Mouse (Mus musculus) small intestine, adult 2 months (tissue): Measurements from ENCODE around the gene Hsd11b2. TPM values are rescaled to one million over a fixed set of nuclear protein-coding genes. Genes with fewer than 3 reads are reported as not detected.

Experiments used
- H3K27ac ChIP-seq: fragments of 200-500 bp; 2 replicates; pipeline ENCODE4 v1.5.1; 2012; ENCODE audit warnings: low read depth, low read length, control low read depth, inconsistent platforms; ENCODE audit not compliant: insufficient read depth
- H3K27me3 ChIP-seq: fragments of 200-500 bp; 2 replicates; pipeline ENCODE4 v1.6.1; 2012; ENCODE audit warnings: mild to moderate bottlenecking, moderate library complexity, low read length, inconsistent platforms; ENCODE audit not compliant: control insufficient read depth, insufficient read depth
- H3K36me3 ChIP-seq: fragments of 200-500 bp; 2 replicates; pipeline ENCODE4 v1.6.1; 2012; ENCODE audit warnings: mild to moderate bottlenecking, low read length, control low read depth, inconsistent platforms; ENCODE audit not compliant: control insufficient read depth, insufficient read depth
- H3K4me1 ChIP-seq: fragments of 200-500 bp; 2 replicates; pipeline ENCODE4 v1.6.1; 2012; ENCODE audit warnings: low read length, inconsistent platforms, mixed read lengths; ENCODE audit not compliant: control insufficient read depth, insufficient read depth, insufficient read length
- H3K4me3 ChIP-seq: fragments of 200-500 bp; 2 replicates; pipeline ENCODE4 v1.5.1; 2012; ENCODE audit warnings: low read depth, mild to moderate bottlenecking, control low read depth, inconsistent platforms, low read length, moderate library complexity
- CTCF ChIP-seq: fragments of 200-500 bp; IDR thresholded peaks from 2 replicates; pipeline ENCODE4 v1.5.1; 2012; ENCODE audit warnings: low read depth, mild to moderate bottlenecking, control low read depth, inconsistent platforms, low read length, moderate library complexity, mixed read lengths; ENCODE audit not compliant: insufficient replicate concordance, insufficient read length; ENCODE audit errors: extremely low read depth
- POLR2A ChIP-seq: fragments of 200-500 bp; IDR thresholded peaks from 2 replicates; pipeline ENCODE4 v1.6.1; 2012; ENCODE audit warnings: low read depth, mild to moderate bottlenecking, control low read depth, inconsistent platforms, low read length, moderate library complexity
- WGBS: fragments of 180-500 bp; shearing (Covaris S2); methylation state at CpG from one replicate; pipeline ENCODE4 v1.1.7; 2018; 5-methylcytosine and 5-hydroxymethylcytosine counted together
- polyA plus RNA-seq: library from polyadenylated mRNA; depleted of rRNA; stranded (reverse); fragments of >200 nt; gene quantifications from 2 replicates; pipeline ENCODE4 v1.2.3, GENCODE M21; 2012

The Hsd11b2 gene
- polyA plus RNA-seq, 1 experiment, result 12.2 TPM

GRCm38 (mm10) chr8:105527110-105527509 is 8.6 kb downstream of the Hsd11b2 start:
- peaks cover 4% of the 10 kb centered on the region for H3K4me1 ChIP-seq
- no peaks in the 10 kb centered on the region for H3K27me3 ChIP-seq
- TF ChIP-seq CTCF, result no peak
- no peak for TF ChIP-seq POLR2A
- H3K4me3 ChIP-seq, result no peak overlapping the region
- H3K27ac ChIP-seq, result no peak overlapping the region
- 54% methylated on average over 2 of the region's 2 CpGs for WGBS
- peaks cover 36% of the 10 kb centered on the region for H3K36me3 ChIP-seq

- peaks cover 8% of the 10 kb centered on the region for H3K4me1 ChIP-seq
- H3K27me3 ChIP-seq, result no peaks in the 10 kb centered on the region
- peaks cover 29% of the 10 kb centered on the region for H3K36me3 ChIP-seq
- no peak for TF ChIP-seq POLR2A
- TF ChIP-seq CTCF, result no peak
- no peak overlapping the region for H3K27ac ChIP-seq
- no peak overlapping the region for H3K4me3 ChIP-seq
- 86% methylated on average over 1 of the region's 1 CpGs for WGBS
Observed at GRCm38 (mm10) chr8:105528206-105528605, 9.7 kb downstream of the Hsd11b2 start.

GRCm38 (mm10) chr8:105529271-105529670 is 10.7 kb downstream of the Hsd11b2 start:
- H3K4me1 ChIP-seq, result peaks cover 15% of the 10 kb centered on the region
- H3K4me3 ChIP-seq, result no peak overlapping the region
- H3K36me3 ChIP-seq, result peaks cover 24% of the 10 kb centered on the region
- WGBS, result 93% methylated on average over 3 of the region's 3 CpGs
- no peaks in the 10 kb centered on the region for H3K27me3 ChIP-seq
- TF ChIP-seq POLR2A, result no peak
- no peak for TF ChIP-seq CTCF
- no peak overlapping the region for H3K27ac ChIP-seq

- WGBS, result 38% methylated on average over 2 of the region's 2 CpGs
- no peak overlapping the region for H3K4me3 ChIP-seq
- no peaks in the 10 kb centered on the region for H3K27me3 ChIP-seq
- H3K4me1 ChIP-seq, result peaks cover 15% of the 10 kb centered on the region
- TF ChIP-seq CTCF (peak; percentile 69; the same call in 1 of the 2 replicates), POLR2A (no peak)
- no peak overlapping the region for H3K27ac ChIP-seq
- peaks cover 16% of the 10 kb centered on the region for H3K36me3 ChIP-seq
Observed at GRCm38 (mm10) chr8:105531774-105532173, 13.2 kb downstream of the Hsd11b2 start.

- no peaks in the 10 kb centered on the region for H3K27me3 ChIP-seq
- H3K4me1 ChIP-seq, result peaks cover 20% of the 10 kb centered on the region; the same call in 1 of the 2 replicates
- H3K36me3 ChIP-seq, result peaks cover 28% of the 10 kb centered on the region
- H3K27ac ChIP-seq, result peak overlapping the region; percentile 35
- TF ChIP-seq POLR2A (no peak), CTCF (no peak)
- 10% methylated on average over 2 of the region's 2 CpGs for WGBS
- no peak overlapping the region for H3K4me3 ChIP-seq
Observed at GRCm38 (mm10) chr8:105533439-105533838, 14.9 kb downstream of the Hsd11b2 start.

GRCm38 (mm10) chr8:105533892-105534329 is 15.4 kb downstream of the Hsd11b2 start:
- WGBS, result 3% methylated on average over 1 of the region's 1 CpGs
- Histone ChIP-seq H3K27me3 (no peaks in the 10 kb centered on the region), H3K4me1 (peaks cover 20% of the 10 kb centered on the region; the same call in 1 of the 2 replicates), H3K4me3 (no peak overlapping the region), H3K27ac (peak overlapping the region; percentile 35), H3K36me3 (peaks cover 28% of the 10 kb centered on the region)
- no peak for TF ChIP-seq POLR2A
- peak; percentile 77; the same call in 1 of the 2 replicates for TF ChIP-seq CTCF

- TF ChIP-seq CTCF (no peak), POLR2A (no peak)
- H3K4me3 ChIP-seq, result no peak overlapping the region
- 89% methylated on average over 3 of the region's 3 CpGs for WGBS
Observed at GRCm38 (mm10) chr8:105536546-105536945, 18.0 kb downstream of the Hsd11b2 start.

GRCm38 (mm10) chr8:105537011-105537677 is 18.6 kb downstream of the Hsd11b2 start:
- H3K4me3 ChIP-seq, result no peak overlapping the region
- no peak for TF ChIP-seq CTCF
- H3K4me1 ChIP-seq, result peaks cover 20% of the 10 kb centered on the region; the same call in 1 of the 2 replicates
- H3K36me3 ChIP-seq, result peaks cover 27% of the 10 kb centered on the region
- peak overlapping the region; percentile 66 for H3K27ac ChIP-seq
- H3K27me3 ChIP-seq, result no peaks in the 10 kb centered on the region
- 36% methylated on average over 6 of the region's 6 CpGs for WGBS

More at GRCm38 (mm10) chr8:105536546-105536945, 18.0 kb downstream of the Hsd11b2 start:
- Histone ChIP-seq H3K36me3 (peaks cover 25% of the 10 kb centered on the region), H3K27me3 (no peaks in the 10 kb centered on the region), H3K27ac (no peak overlapping the region), H3K4me1 (peaks cover 20% of the 10 kb centered on the region; the same call in 1 of the 2 replicates)
